In the genomic region with DNA sequence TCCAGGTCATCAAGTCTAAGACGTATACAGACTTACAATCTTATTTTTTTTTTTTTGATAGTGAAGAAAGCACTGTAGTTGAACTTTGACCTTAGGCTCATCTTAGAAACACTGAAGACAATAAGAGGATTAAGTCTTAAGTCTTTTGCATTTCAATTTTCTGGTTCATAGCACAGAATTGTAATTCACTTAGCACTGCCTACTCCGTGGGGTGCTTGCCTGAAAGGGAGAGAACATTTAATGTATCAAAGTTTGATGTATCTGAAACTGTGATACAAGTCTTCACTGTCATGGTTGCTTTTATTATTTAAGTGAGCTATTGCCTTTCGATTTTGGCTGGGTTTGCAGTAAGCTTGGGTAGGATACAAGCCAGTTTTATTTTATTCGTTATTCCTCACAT, we compare ENCODE assay signal across 34 mouse cellular contexts.
"Had no signal": no experiment of that assay in that cellular context is flagged by ENCODE, and none has a peak within 500 bp of the region (broad histone marks: within the 10 kb centered on the region; RNA-seq: fewer than 3 reads in every experiment).

No protein-coding gene starts in this region.

- H3K27me3 ChIP-seq: heart, embryonic 12.5 days; heart, embryonic 13.5 days; heart, embryonic 15.5 days; hindbrain, embryonic 12.5 days; hindbrain, embryonic 13.5 days; hindbrain, embryonic 15.5 days; intestine, embryonic 15.5 days; kidney, embryonic 15.5 days had no signal

- ATAC-seq: hindbrain, embryonic 16.5 days; hindbrain, postnatal 0 days; inflammation-experienced regulatory T-cells, adult 6 months; intestine, embryonic 15.5 days; intestine, embryonic 16.5 days; intestine, postnatal 0 days had no signal

- H3K9ac ChIP-seq: heart, embryonic 12.5 days; heart, embryonic 13.5 days; heart, embryonic 15.5 days; hindbrain, embryonic 12.5 days; hindbrain, embryonic 13.5 days; hindbrain, embryonic 14.5 days; hindbrain, embryonic 15.5 days; intestine, embryonic 15.5 days; kidney, embryonic 15.5 days had no signal

- H3K4me2 ChIP-seq: heart, embryonic 11.5 days; heart, embryonic 12.5 days; heart, embryonic 13.5 days; heart, embryonic 15.5 days; hindbrain, embryonic 12.5 days; hindbrain, embryonic 13.5 days; hindbrain, embryonic 14.5 days; hindbrain, embryonic 15.5 days; intestine, embryonic 15.5 days; kidney, embryonic 15.5 days had no signal

- H3K9me3 ChIP-seq: heart, embryonic 12.5 days; heart, embryonic 13.5 days; heart, embryonic 15.5 days; hindbrain, embryonic 10.5 days; hindbrain, embryonic 12.5 days; hindbrain, embryonic 13.5 days; hindbrain, embryonic 15.5 days; intestine, embryonic 15.5 days; kidney, embryonic 15.5 days had no signal

- H3K36me3 ChIP-seq: heart, embryonic 12.5 days; heart, embryonic 13.5 days; heart, embryonic 15.5 days; hindbrain, embryonic 10.5 days; hindbrain, embryonic 12.5 days; hindbrain, embryonic 13.5 days; hindbrain, embryonic 15.5 days; intestine, embryonic 15.5 days; kidney, embryonic 15.5 days had no signal

- H3K4me1 ChIP-seq: hindbrain, embryonic 10.5 days; hindbrain, embryonic 12.5 days; hindbrain, embryonic 13.5 days; intestine, embryonic 15.5 days; kidney, embryonic 15.5 days had no signal

- DNase-seq: heart, postnatal 10 days; heart, postnatal 14 days; heart, postnatal 36 days; heart, postnatal 4 days; kidney, adult 11 months; kidney, adult 18-20 months; kidney, adult 2 months; kidney, adult 8-10 months; kidney, adult 9 months; kidney, postnatal 10 days; kidney, postnatal 14 days; kidney, postnatal 25 days; kidney, postnatal 36 days; kidney, postnatal 4 days; layer of hippocampus, adult 9-11 months; layer of hippocampus, postnatal 36 days had no signal

- H3K4me3 ChIP-seq: heart, embryonic 12.5 days; heart, embryonic 13.5 days; heart, embryonic 15.5 days; hindbrain, embryonic 10.5 days; hindbrain, embryonic 12.5 days; hindbrain, embryonic 13.5 days; hindbrain, embryonic 15.5 days; intestine, embryonic 15.5 days; kidney, embryonic 15.5 days; left cerebral cortex, adult 2 months had no signal

- H3K27ac ChIP-seq: heart, embryonic 13.5 days; heart, embryonic 15.5 days; hindbrain, embryonic 10.5 days; hindbrain, embryonic 12.5 days; hindbrain, embryonic 13.5 days; hindbrain, embryonic 14.5 days; hindbrain, embryonic 15.5 days; hindbrain, postnatal 0 days; intestine, embryonic 15.5 days; kidney, embryonic 15.5 days; kidney, postnatal 0 days; left cerebral cortex, adult 2 months had no signal
